Mouse (Mus musculus) forebrain, embryonic 11.5 days (tissue): ENCODE measurements around the gene Hspd1. TPM values are rescaled to one million over a fixed set of nuclear protein-coding genes. Genes with fewer than 3 reads are reported as not detected.
"Not testable (repeated sequence)": the region's sequence is repeated elsewhere in the genome, so short reads cannot be mapped to it uniquely, and the experiment has no call there.

Source experiments
- ATAC-seq: fragments of 200-750 bp; cut with Nextera tagmentation; replicated peaks from 2 replicates; pipeline ENCODE4 v1.8.0; 2017; ENCODE audit warnings: moderate TSS enrichment; ENCODE audit not compliant: low FRiP score
- DNase-seq: peaks from one replicate; pipeline ENCODE4 v3.0.0-alpha.2; 2017; ENCODE audit warnings: low spot score
- H3K27ac ChIP-seq: fragments of 300-500 bp; sonication (generic); 2 replicates; pipeline ENCODE4 v1.5.1; 2014; ENCODE audit warnings: low read depth, low read length
- H3K27me3 ChIP-seq: fragments of 300-500 bp; sonication (generic); 2 replicates; pipeline ENCODE4 v1.6.1; 2014; ENCODE audit warnings: mild to moderate bottlenecking, low read length, mixed read lengths; ENCODE audit not compliant: control insufficient read depth, insufficient read depth
- H3K36me3 ChIP-seq: fragments of 300-500 bp; sonication (generic); 2 replicates; pipeline ENCODE4 v1.6.1; 2014; ENCODE audit warnings: mild to moderate bottlenecking, low read length, moderate library complexity, mixed read lengths; ENCODE audit not compliant: control insufficient read depth, insufficient read depth
- H3K4me1 ChIP-seq: fragments of 300-500 bp; sonication (generic); replicated peaks from 2 replicates; pipeline ENCODE4 v1.6.1; 2014; ENCODE audit warnings: low read length, mixed read lengths; ENCODE audit not compliant: control insufficient read depth, insufficient read depth
- H3K4me2 ChIP-seq: fragments of 300-500 bp; sonication (generic); 2 replicates; pipeline ENCODE4 v1.6.1; 2014; ENCODE audit warnings: low read depth, mild to moderate bottlenecking, low read length, moderate library complexity, mixed read lengths; ENCODE audit not compliant: severe bottlenecking
- H3K4me3 ChIP-seq: fragments of 300-500 bp; sonication (generic); 2 replicates; pipeline ENCODE4 v1.5.1; 2014; ENCODE audit warnings: low read depth, low read length
- H3K9ac ChIP-seq: fragments of 300-500 bp; sonication (generic); 2 replicates; pipeline ENCODE4 v1.6.1; 2014; ENCODE audit warnings: low read length
- H3K9me3 ChIP-seq: fragments of 300-500 bp; sonication (generic); 2 replicates; pipeline ENCODE4 v1.6.1; 2016; ENCODE audit warnings: low read length, mixed read lengths; ENCODE audit not compliant: control insufficient read depth
- WGBS: fragments of 180-500 bp; shearing (Covaris S2); extraction: QIAGEN DNeasy Blood & Tissue Kit; methylation state at CpG from one replicate; pipeline ENCODE4 v1.1.7; 2014; 5-methylcytosine and 5-hydroxymethylcytosine counted together
- polyA plus RNA-seq: library from polyadenylated mRNA; unstranded; fragments of >200 nt; fragmentation: Nextera tagmentation; extraction: Ambion mirVana; gene quantifications from 2 replicates; pipeline ENCODE4 v1.2.1, GENCODE M21; 2014

Gene Hspd1
- polyA plus RNA-seq, 1 experiment from 2014 or later = 416 TPM

DNA sequence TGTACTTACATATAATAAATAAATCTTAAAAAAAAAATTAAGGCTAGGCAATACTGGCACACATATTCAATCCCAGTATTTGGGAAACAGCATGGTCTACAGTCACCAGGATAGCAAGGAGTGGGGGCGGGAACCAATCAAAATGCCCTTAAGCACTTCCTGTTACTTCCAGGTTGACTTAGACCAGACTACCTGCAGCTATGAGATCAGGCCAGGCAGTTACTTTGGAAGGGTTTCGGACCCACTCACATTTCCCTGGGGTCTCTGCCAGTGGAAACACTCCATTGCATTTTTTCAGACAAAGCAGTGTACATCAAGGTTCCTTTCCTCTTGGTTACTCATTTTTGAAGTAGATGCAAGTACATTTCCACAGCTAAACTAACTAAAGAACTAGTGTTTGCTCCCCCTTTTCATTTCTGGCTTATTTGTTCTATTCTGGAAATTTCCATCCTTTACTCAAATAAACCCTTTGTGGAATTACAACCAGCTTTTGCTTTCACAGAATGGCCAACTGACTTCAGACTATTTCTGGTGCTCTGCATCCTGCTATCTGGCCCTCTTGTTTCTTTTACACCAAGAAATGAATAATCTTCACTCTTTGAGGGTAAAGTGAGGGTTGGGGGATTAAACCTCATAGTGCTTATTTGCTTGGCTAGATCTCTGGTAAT is 11.1 kb downstream of the Hspd1 start:
- Histone ChIP-seq H3K9me3 (no peaks in the 10 kb centered on the region), H3K9ac (no peak overlapping the region), H3K4me2 (no peak overlapping the region), H3K36me3 (peaks cover 14% of the 10 kb centered on the region; the same call in 1 of the 2 replicates), H3K27ac (no peak overlapping the region), H3K4me1 (no peaks in the 10 kb centered on the region), H3K4me3 (no peak overlapping the region), H3K27me3 (no peaks in the 10 kb centered on the region)
- DNase-seq = no peak
- WGBS = 81% methylated on average over 2 of the region's 2 CpGs
- ATAC-seq = no peak

DNA sequence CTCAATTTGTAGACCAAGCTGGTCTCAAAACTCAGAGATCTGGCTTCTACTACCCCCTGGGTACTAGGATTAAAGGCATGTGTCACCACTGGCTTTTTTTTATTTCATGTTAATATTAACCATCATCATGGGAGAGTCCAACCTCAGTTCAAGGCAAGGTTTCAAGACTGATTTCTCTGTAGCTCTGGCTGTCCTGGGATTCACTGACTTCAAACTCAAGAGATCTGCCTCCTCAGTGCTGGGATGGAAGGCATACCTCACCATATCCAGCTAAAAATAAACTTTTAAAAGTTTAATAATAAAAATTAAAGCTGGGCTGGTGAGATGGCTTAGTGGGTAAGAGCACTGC is 11.7 kb downstream of the Hspd1 start:
- ATAC-seq (peak; percentile 46; the same call in 1 of the 2 replicates), DNase-seq (no peak)
- Histone ChIP-seq H3K9ac (no peak overlapping the region), H3K4me1 (no peaks in the 10 kb centered on the region), H3K36me3 (peaks cover 11% of the 10 kb centered on the region; the same call in 1 of the 2 replicates), H3K27ac (no peak overlapping the region), H3K4me2 (no peak overlapping the region), H3K4me3 (no peak overlapping the region), H3K27me3 (no peaks in the 10 kb centered on the region), H3K9me3 (no peaks in the 10 kb centered on the region)

DNA sequence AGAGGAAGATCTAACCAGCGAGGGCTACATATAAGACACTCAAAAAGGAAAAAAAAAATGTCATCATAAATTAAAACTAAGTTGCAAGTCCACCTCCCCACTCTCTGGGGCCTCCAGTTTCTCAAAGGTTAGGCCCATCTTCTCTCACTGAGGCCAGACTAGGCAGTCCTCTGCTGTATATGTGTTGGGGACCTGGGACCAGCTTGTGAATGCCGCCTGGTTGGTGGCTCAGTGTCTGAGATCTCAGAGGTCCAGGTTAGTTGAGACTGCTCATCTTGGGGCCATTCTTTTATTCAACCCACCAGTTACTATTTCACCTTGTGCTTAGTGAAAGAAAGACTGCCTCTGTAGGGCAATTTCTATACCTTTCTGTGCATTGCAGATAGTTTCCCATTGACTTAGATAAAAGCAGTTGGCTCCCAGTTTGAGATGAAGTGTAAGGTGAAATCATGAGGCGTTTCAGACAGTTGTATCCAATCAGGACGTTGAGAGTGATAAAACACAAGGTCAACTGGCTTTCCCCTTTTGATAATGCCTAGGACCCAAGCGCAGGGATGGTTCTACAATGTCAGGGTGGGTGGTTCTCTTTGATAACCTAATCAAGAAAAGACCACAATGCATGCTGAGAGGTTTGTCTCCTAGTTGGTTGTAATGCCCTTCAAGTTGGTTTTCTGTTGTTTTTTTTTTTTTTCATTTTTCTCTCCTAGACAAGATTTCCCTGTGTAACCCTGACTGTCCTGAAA is 12.2 kb downstream of the Hspd1 start:
- Histone ChIP-seq H3K4me1 (no peaks in the 10 kb centered on the region), H3K9me3 (no peaks in the 10 kb centered on the region), H3K9ac (no peak overlapping the region), H3K4me2 (no peak overlapping the region), H3K27ac (no peak overlapping the region), H3K36me3 (peaks cover 8% of the 10 kb centered on the region; the same call in 1 of the 2 replicates), H3K4me3 (no peak overlapping the region), H3K27me3 (no peaks in the 10 kb centered on the region)
- ATAC-seq (no peak), DNase-seq (no peak)
- WGBS = 65% methylated on average over 5 of the region's 5 CpGs

DNA sequence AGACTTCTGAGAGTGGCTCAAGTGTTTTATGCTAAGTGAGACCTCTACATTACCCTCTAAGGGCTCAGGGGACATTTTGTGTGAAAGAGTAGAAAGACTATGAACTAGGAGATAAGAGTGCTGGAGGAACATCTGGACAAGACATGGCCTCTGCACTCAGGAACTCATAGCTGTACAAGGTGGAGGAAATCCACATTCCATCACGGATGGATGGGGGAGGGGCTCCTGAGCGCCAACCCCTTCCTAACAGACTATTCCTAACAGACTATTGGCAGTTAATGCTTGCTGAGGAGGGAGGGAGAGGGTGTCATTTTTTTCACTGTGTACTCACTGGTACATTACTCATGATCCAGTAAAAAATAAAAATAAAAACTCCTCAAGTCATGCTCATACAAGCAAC is 13.3 kb downstream of the Hspd1 start:
- H3K36me3 ChIP-seq = peaks cover 6% of the 10 kb centered on the region; the same call in 1 of the 2 replicates

DNA sequence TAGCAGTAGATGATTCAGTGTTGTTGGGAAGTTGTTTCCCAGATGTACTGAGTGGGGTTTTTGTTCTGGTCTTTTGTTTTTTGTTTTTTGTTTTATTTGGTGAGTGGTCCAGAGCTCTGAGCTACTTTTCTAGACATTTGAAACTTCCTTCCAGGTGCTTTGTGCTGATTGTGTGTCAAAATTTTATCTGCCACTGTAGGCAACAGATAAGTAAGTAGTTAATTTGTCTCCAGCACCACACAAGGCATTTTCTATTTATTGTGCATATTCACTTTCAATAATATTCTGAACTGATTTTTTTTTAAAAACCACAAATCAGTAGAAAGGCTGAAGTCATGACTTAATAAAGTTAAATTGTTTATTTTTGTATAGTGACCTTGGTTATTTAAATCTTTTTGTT is 15.7 kb downstream of the Hspd1 start:
- ATAC-seq, H3K36me3 ChIP-seq, H3K9ac ChIP-seq, H3K9me3 ChIP-seq, H3K4me3 ChIP-seq, DNase-seq, H3K4me1 ChIP-seq, H3K27me3 ChIP-seq, H3K4me2 ChIP-seq, H3K27ac ChIP-seq: not testable (repeated sequence)

More for the DNA sequence above, 13.3 kb downstream of the Hspd1 start:
- ATAC-seq (no peak), DNase-seq (no peak)
- WGBS = 74% methylated on average over 2 of the region's 2 CpGs
- Histone ChIP-seq H3K9ac (no peak overlapping the region), H3K4me2 (no peak overlapping the region), H3K27me3 (no peaks in the 10 kb centered on the region), H3K27ac (no peak overlapping the region), H3K4me3 (no peak overlapping the region), H3K4me1 (no peaks in the 10 kb centered on the region), H3K9me3 (no peaks in the 10 kb centered on the region)

DNA sequence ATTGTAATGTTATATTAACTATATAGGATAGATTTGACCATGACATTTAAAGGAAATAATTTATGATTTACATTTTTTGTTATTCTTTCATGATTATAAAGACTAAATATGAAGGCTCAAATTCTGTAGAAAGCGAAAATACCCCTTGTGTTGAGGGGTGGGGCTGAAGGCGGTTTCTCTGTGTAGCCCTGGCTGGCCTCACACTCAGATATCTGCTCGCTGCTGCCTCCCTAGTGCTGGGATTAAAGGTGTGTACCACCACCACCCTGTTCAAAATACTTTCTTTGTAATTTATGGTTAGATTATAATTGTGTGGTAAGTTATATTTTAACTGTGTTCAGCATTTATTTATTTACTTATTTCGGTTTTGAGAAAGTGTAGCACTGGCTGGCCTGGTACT is 26.3 kb downstream of the Hspd1 start:
- ATAC-seq (no peak), DNase-seq (no peak)
- H3K4me1 ChIP-seq = no peaks in the 10 kb centered on the region
- no peaks in the 10 kb centered on the region for H3K27me3 ChIP-seq
- no peak overlapping the region for H3K4me2 ChIP-seq
- no peak overlapping the region for H3K9ac ChIP-seq
- H3K36me3 ChIP-seq = no peaks in the 10 kb centered on the region; the same call in 1 of the 2 replicates
- WGBS = 90% methylated on average over 4 of the region's 4 CpGs
- H3K4me3 ChIP-seq = no peak overlapping the region
- no peak overlapping the region for H3K27ac ChIP-seq
- no peaks in the 10 kb centered on the region for H3K9me3 ChIP-seq

DNA sequence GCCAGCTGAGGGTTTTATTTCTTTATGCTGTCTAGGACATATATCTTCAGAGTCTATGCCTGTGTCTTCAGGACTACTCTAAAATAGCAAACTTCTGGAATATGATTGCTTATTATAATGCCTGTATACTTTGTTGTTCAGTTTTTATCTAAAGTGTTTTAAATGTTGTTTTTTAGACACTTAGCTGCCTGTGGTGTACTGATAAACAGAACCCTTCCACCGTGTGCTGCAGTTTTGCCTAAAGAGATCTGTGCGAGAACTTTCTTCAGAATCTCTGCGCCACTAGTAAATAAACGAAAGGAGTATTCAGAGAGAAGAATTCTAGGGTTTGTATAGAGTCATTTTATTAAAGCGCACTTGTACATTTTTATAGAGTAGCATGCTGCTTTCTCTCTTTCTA is 26.9 kb downstream of the Hspd1 start:
- H3K4me3 ChIP-seq = no peak overlapping the region
- H3K9me3 ChIP-seq = no peaks in the 10 kb centered on the region
- H3K9ac ChIP-seq = no peak overlapping the region
- DNase-seq = no peak
- H3K27ac ChIP-seq = no peak overlapping the region
- no peak overlapping the region for H3K4me2 ChIP-seq
- ATAC-seq = no peak
- no peaks in the 10 kb centered on the region; the same call in 1 of the 2 replicates for H3K36me3 ChIP-seq
- WGBS = 92% methylated on average over 5 of the region's 5 CpGs
- no peaks in the 10 kb centered on the region for H3K4me1 ChIP-seq
- H3K27me3 ChIP-seq = no peaks in the 10 kb centered on the region

DNA sequence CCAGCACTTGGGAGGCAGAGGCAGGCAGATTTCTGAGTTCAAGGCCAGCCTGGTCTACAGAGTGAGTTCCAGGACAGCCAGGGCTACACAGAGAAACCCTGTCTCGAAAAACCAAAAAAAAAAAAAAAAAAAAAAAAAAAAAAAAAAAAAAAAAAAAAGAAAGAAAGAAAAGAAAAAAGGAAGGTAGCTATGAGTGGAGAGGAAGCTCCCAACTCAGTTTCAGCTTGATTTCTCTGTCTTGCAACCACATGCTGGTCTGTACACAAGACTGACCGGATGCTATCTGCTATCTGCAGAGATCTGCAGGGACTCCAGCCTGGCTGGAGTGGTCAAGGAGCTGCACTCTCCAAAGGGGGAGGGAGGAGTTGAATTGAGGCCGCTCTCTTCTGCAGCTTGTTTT is 29.7 kb downstream of the Hspd1 start:
- not testable (repeated sequence) for H3K4me1 ChIP-seq, H3K4me3 ChIP-seq, DNase-seq, ATAC-seq, H3K9me3 ChIP-seq, H3K36me3 ChIP-seq, H3K9ac ChIP-seq, H3K27ac ChIP-seq, H3K27me3 ChIP-seq, H3K4me2 ChIP-seq
- WGBS = 83% methylated on average over 2 of the region's 3 CpGs
